Mouse (Mus musculus): ENCODE data around the gene Tbc1d30. TPM values are rescaled to one million over a fixed set of nuclear protein-coding genes. Genes with fewer than 3 reads are reported as not detected.

Tbc1d30 gene
- polyA plus RNA-seq, 1 experiment = 26.0 TPM

- no peaks in the 10 kb centered on the region for H3K27me3 ChIP-seq (ENCODE audit: control insufficient read depth, insufficient read depth, low read length)
- TF ChIP-seq POLR2A (IDR thresholded peaks at IDR 0.05; ENCODE audit: borderline replicate concordance, insufficient read depth, low read length) = no peak
- TF ChIP-seq CTCF (IDR thresholded peaks at IDR 0.05; ENCODE audit: borderline replicate concordance, insufficient read depth, low read depth, low read length) = no peak
- DNase-seq = no peak
- 88% methylated on average over 10 of the region's 10 CpGs for WGBS
- peaks cover 4% of the 10 kb centered on the region for H3K4me1 ChIP-seq (ENCODE audit: control insufficient read depth, insufficient read depth, low read length)
- H3K27ac ChIP-seq (ENCODE audit: insufficient read depth, low read length) = no peak overlapping the region
- H3K4me3 ChIP-seq (replicated peaks; ENCODE audit: insufficient read depth, low read depth, low read length) = no peak overlapping the region
These were observed 34.7 kb downstream of the Tbc1d30 start for GRCm38 (mm10) chr10:121316361-121316760.

DNA sequence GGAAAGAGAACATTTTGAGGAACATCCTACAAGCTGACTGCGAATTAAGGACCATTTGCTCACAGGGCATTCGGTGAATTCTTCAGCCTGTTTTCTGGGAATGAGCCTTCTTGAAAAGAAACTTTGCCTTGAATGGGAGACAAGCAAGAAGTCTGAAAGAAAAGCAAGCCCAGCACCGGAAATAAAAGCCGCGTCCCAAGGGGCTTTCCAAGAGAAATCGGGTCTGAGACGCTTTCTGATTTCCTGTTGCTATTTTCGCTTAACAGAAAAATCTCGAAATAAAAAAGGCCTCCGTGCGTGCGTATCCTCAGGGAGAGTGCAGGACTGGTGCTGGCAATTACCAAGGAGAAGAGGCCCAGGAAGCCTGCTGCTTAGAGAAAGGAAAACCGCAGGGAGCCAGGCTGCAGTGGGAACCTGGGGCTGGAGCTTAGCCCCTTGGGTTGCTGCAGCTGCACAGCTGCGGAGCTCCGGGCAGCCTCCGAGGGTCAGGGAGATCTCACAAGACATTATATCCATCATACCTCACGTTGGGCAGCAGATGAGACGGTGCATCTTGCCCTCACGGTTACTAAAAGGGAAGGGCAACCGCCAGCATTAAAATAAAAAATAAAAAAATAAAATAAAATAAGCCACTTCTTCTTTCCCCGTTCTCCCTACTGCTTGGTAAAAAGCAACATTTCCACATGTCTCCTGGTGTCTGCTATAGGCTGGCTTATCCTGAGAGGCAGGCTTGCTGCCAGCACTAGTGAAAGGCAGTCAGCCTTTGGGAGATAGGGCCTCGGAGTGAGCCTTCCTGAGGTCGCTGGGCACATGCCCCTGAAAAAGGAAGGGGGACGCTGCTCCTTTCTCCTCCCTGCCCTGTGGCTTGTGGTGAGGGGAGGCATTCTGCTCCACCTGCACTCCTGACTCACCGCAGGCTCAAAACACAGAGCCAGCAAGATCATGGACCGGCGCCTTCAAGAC is 35.5 kb downstream of the Tbc1d30 start:
- Histone ChIP-seq H3K4me1 (ENCODE audit: control insufficient read depth, insufficient read depth, low read length) (peaks cover 4% of the 10 kb centered on the region), H3K4me3 (replicated peaks; ENCODE audit: insufficient read depth, low read depth, low read length) (no peak overlapping the region), H3K27me3 (ENCODE audit: control insufficient read depth, insufficient read depth, low read length) (no peaks in the 10 kb centered on the region), H3K27ac (ENCODE audit: insufficient read depth, low read length) (no peak overlapping the region)
- no peak for DNase-seq
- 61% methylated on average over 27 of the region's 27 CpGs for WGBS
- TF ChIP-seq POLR2A (IDR thresholded peaks at IDR 0.05; ENCODE audit: borderline replicate concordance, insufficient read depth, low read length) (no peak), CTCF (IDR thresholded peaks at IDR 0.05; ENCODE audit: borderline replicate concordance, insufficient read depth, low read depth, low read length) (no peak)

DNA sequence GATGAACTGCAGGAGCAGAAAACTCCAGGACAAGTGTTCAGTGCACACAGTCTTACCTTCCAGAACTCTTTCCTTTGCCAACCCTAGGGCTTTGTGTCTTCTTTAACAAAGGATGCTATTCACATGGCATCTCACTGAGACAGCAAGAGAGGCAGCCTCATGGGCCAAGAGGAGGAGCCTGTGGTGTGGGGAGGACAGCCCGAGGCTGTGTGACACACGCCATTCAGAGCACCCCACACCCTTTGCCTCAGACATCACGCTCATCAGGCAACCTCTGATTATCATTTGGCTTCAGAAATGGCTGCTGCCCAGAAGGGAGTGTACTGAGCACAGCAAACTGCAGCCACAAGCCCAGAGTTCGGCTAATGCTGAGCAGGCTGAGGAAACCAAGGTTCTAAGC is 36.9 kb downstream of the Tbc1d30 start:
- TF ChIP-seq CTCF (IDR thresholded peaks at IDR 0.05; ENCODE audit: borderline replicate concordance, insufficient read depth, low read depth, low read length) = no peak
- H3K27ac ChIP-seq (ENCODE audit: insufficient read depth, low read length) = no peak overlapping the region
- WGBS = 35% methylated on average over 4 of the region's 4 CpGs
- no peak overlapping the region for H3K4me3 ChIP-seq (replicated peaks; ENCODE audit: insufficient read depth, low read depth, low read length)
- DNase-seq = no peak
- H3K27me3 ChIP-seq (ENCODE audit: control insufficient read depth, insufficient read depth, low read length) = no peaks in the 10 kb centered on the region
- peaks cover 4% of the 10 kb centered on the region for H3K4me1 ChIP-seq (ENCODE audit: control insufficient read depth, insufficient read depth, low read length)

GRCm38 (mm10) chr10:121313049-121313448 is 38.0 kb downstream of the Tbc1d30 start:
- H3K4me1 ChIP-seq (ENCODE audit: control insufficient read depth, insufficient read depth, low read length) = peaks cover 4% of the 10 kb centered on the region
- H3K27me3 ChIP-seq (ENCODE audit: control insufficient read depth, insufficient read depth, low read length) = no peaks in the 10 kb centered on the region
- 98% methylated on average over 3 of the region's 3 CpGs for WGBS
- TF ChIP-seq POLR2A (IDR thresholded peaks at IDR 0.05; ENCODE audit: borderline replicate concordance, insufficient read depth, low read length) = no peak
- no peak for TF ChIP-seq CTCF (IDR thresholded peaks at IDR 0.05; ENCODE audit: borderline replicate concordance, insufficient read depth, low read depth, low read length)
- DNase-seq = no peak
- no peak overlapping the region for H3K27ac ChIP-seq (ENCODE audit: insufficient read depth, low read length)
- no peak overlapping the region for H3K4me3 ChIP-seq (replicated peaks; ENCODE audit: insufficient read depth, low read depth, low read length)

GRCm38 (mm10) chr10:121310511-121311221 is 40.4 kb downstream of the Tbc1d30 start:
- WGBS = under 1% methylated on average over 77 of the region's 77 CpGs
- peak; percentile 86 to 89 for DNase-seq
- TF ChIP-seq CTCF (IDR thresholded peaks at IDR 0.05; ENCODE audit: borderline replicate concordance, insufficient read depth, low read depth, low read length) = no peak
- peak; percentile 64 for TF ChIP-seq POLR2A (IDR thresholded peaks at IDR 0.05; ENCODE audit: borderline replicate concordance, insufficient read depth, low read length)
- H3K27me3 ChIP-seq (ENCODE audit: control insufficient read depth, insufficient read depth, low read length) = no peaks in the 10 kb centered on the region
- H3K4me1 ChIP-seq (ENCODE audit: control insufficient read depth, insufficient read depth, low read length) = peaks cover 4% of the 10 kb centered on the region
- peak overlapping the region; percentile 61 for H3K4me3 ChIP-seq (replicated peaks; ENCODE audit: insufficient read depth, low read depth, low read length)
- peak overlapping the region; percentile 74 for H3K27ac ChIP-seq (ENCODE audit: insufficient read depth, low read length)

- Histone ChIP-seq H3K4me1 (ENCODE audit: control insufficient read depth, insufficient read depth, low read length) (peaks cover 4% of the 10 kb centered on the region), H3K27me3 (ENCODE audit: control insufficient read depth, insufficient read depth, low read length) (no peaks in the 10 kb centered on the region), H3K27ac (ENCODE audit: insufficient read depth, low read length) (peak overlapping the region; percentile 74; the same call in 1 of the 2 replicates), H3K4me3 (replicated peaks; ENCODE audit: insufficient read depth, low read depth, low read length) (peak overlapping the region; percentile 61)
- DNase-seq = peak in 1 of 2 experiments; percentile 60
- TF ChIP-seq CTCF (IDR thresholded peaks at IDR 0.05; ENCODE audit: borderline replicate concordance, insufficient read depth, low read depth, low read length) = no peak
- TF ChIP-seq POLR2A (IDR thresholded peaks at IDR 0.05; ENCODE audit: borderline replicate concordance, insufficient read depth, low read length) = no peak
- under 1% methylated on average over 32 of the region's 32 CpGs for WGBS
These were observed 41.1 kb downstream of the Tbc1d30 start for GRCm38 (mm10) chr10:121309801-121310510.

GRCm38 (mm10) chr10:121309123-121309655 is 41.9 kb downstream of the Tbc1d30 start:
- Histone ChIP-seq H3K27ac (ENCODE audit: insufficient read depth, low read length) (no peak overlapping the region), H3K4me1 (ENCODE audit: control insufficient read depth, insufficient read depth, low read length) (peaks cover 4% of the 10 kb centered on the region), H3K27me3 (ENCODE audit: control insufficient read depth, insufficient read depth, low read length) (no peaks in the 10 kb centered on the region), H3K4me3 (replicated peaks; ENCODE audit: insufficient read depth, low read depth, low read length) (peak overlapping the region; percentile 61)
- 64% methylated on average over 11 of the region's 11 CpGs for WGBS
- TF ChIP-seq POLR2A (IDR thresholded peaks at IDR 0.05; ENCODE audit: borderline replicate concordance, insufficient read depth, low read length) (no peak), CTCF (IDR thresholded peaks at IDR 0.05; ENCODE audit: borderline replicate concordance, insufficient read depth, low read depth, low read length) (no peak)
- no peak for DNase-seq

Data from cerebellum, adult 2 months (tissue).